In genomic region chr1:172550551-172550951, GRCm38 (mm10) we compare ENCODE assay signal across 8 mouse cellular contexts. TPM values are rescaled to one million over a fixed set of nuclear protein-coding genes. Genes with fewer than 3 reads are reported as not detected.
A peak's percentile ranks its signal among the peaks of the same experiment; 100 is the strongest.
DNase-seq lines count a peak whose midpoint lies in the region; ATAC-seq and TF ChIP-seq lines count a peak whose summit lies in the region.

No protein-coding gene starts in this region.

- TF ChIP-seq POLR2A in olfactory bulb, adult 2 months (IDR thresholded peaks at IDR 0.05; ENCODE audit: insufficient read depth, low read depth, low read length), result no peak

- peaks cover 3% of the 10 kb centered on the region for H3K27me3 ChIP-seq in embryonic facial prominence, embryonic 11.5 days (ENCODE audit: control insufficient read depth, insufficient read depth, low read length)
- no peaks in the 10 kb centered on the region for H3K27me3 ChIP-seq in lung, embryonic 16.5 days (ENCODE audit: control insufficient read depth, insufficient read depth, low read depth, low read length)

- H3K27ac ChIP-seq in embryonic facial prominence, embryonic 11.5 days (replicated peaks; ENCODE audit: low read depth, low read length), result no peak overlapping the region
- H3K27ac ChIP-seq in lung, embryonic 16.5 days (ENCODE audit: low read length), result peak overlapping the region; percentile 33
- no peak overlapping the region for H3K27ac ChIP-seq in olfactory bulb, adult 2 months (ENCODE audit: insufficient read depth, low read depth, low read length)

- peak; percentile 58 for DNase-seq in layer of hippocampus, adult 9-11 months
- no peak for DNase-seq in layer of hippocampus, postnatal 25 days (ENCODE audit: extremely low spot score in 1 of 2, low spot score in 1 of 2)
- DNase-seq in embryonic facial prominence, embryonic 11.5 days (ENCODE audit: low spot score), result peak; percentile 77
- peak; percentile 58 to 64 for DNase-seq in heart, postnatal 10 days
- DNase-seq in kidney, postnatal 14 days, result peak; percentile 69
- DNase-seq in thymus, postnatal 25 days, result peak; percentile 41

- TF ChIP-seq CTCF in olfactory bulb, adult 2 months (IDR thresholded peaks at IDR 0.05; ENCODE audit: insufficient read depth, low read depth, low read length), result no peak

- no peaks in the 10 kb centered on the region for H3K36me3 ChIP-seq in embryonic facial prominence, embryonic 11.5 days (replicated peaks; ENCODE audit: control insufficient read depth, insufficient read depth, low read depth, low read length)
- no peaks in the 10 kb centered on the region for H3K36me3 ChIP-seq in lung, embryonic 16.5 days (ENCODE audit: control insufficient read depth, insufficient read depth, low read length)

- ATAC-seq in embryonic facial prominence, embryonic 11.5 days (replicated peaks; ENCODE audit: insufficient number of reproducible peaks, low FRiP score, low TSS enrichment, low read depth), result peak; percentile 77
- peak; percentile 88 for ATAC-seq in lung, embryonic 16.5 days (ENCODE audit: low read depth)

- H3K4me1 ChIP-seq in embryonic facial prominence, embryonic 11.5 days (ENCODE audit: control insufficient read depth, insufficient read depth, low read length), result no peaks in the 10 kb centered on the region
- peaks cover 10% of the 10 kb centered on the region; the same call in 1 of the 2 replicates for H3K4me1 ChIP-seq in lung, embryonic 16.5 days (replicated peaks; ENCODE audit: control insufficient read depth, insufficient read depth, low read length)
- H3K4me1 ChIP-seq in olfactory bulb, adult 2 months (ENCODE audit: control insufficient read depth, insufficient read depth, low read length), result peaks cover 11% of the 10 kb centered on the region

- peak overlapping the region; percentile 49 for H3K4me2 ChIP-seq in embryonic facial prominence, embryonic 11.5 days (ENCODE audit: low read depth, low read length)
- peak overlapping the region; percentile 61 for H3K4me2 ChIP-seq in lung, embryonic 16.5 days (ENCODE audit: low read depth, low read length)

- peak overlapping the region; percentile 26 for H3K4me3 ChIP-seq in embryonic facial prominence, embryonic 11.5 days (ENCODE audit: low read depth, low read length)
- peak overlapping the region; percentile 51 for H3K4me3 ChIP-seq in lung, embryonic 16.5 days (ENCODE audit: low read length)
- H3K4me3 ChIP-seq in olfactory bulb, adult 2 months (ENCODE audit: insufficient read depth, low read depth, low read length), result peak overlapping the region; percentile 24

- peak overlapping the region; percentile 23; the same call in 1 of the 2 replicates for H3K9ac ChIP-seq in embryonic facial prominence, embryonic 11.5 days (replicated peaks; ENCODE audit: low read length)
- peak overlapping the region; percentile 49 for H3K9ac ChIP-seq in lung, embryonic 16.5 days (ENCODE audit: low read length)

- H3K9me3 ChIP-seq in embryonic facial prominence, embryonic 11.5 days (replicated peaks; ENCODE audit: control insufficient read depth, low read length), result no peaks in the 10 kb centered on the region
- no peaks in the 10 kb centered on the region for H3K9me3 ChIP-seq in lung, embryonic 16.5 days (ENCODE audit: control insufficient read depth, low read length)

- intact Hi-C loops in heart, postnatal 10 days (cut with DNase I), result no loop called here

- 2% methylated on average over 8 of the region's 8 CpGs for WGBS in embryonic facial prominence, embryonic 11.5 days
- WGBS in lung, embryonic 16.5 days, result under 1% methylated on average over 8 of the region's 8 CpGs
- WGBS in olfactory bulb, adult 2 months, result 15% methylated on average over 8 of the region's 8 CpGs

RNA-seq across cellular contexts. Expression of gene Vsig8, which starts 5.2 kb away (rescaled TPM):
- total RNA-seq in layer of hippocampus, postnatal 25 days (2021), result under 1 TPM; 0.39 to 0.56 TPM
- polyA plus RNA-seq in embryonic facial prominence, embryonic 11.5 days (2014; fragmentation: Nextera tagmentation; extraction: Ambion mirVana), result 0.28 TPM in 1 of 2 replicates, not detected in the other
- total RNA-seq in heart, postnatal 10 days (2021), result under 1 TPM in 1 of 2 experiments, not detected in 1; 0.24 TPM
- 0.11 and 0.34 TPM in 2 replicates for polyA plus RNA-seq in lung, embryonic 16.5 days (2015; fragmentation: Nextera tagmentation; extraction: Ambion mirVana)
- not detected in 2 replicates for polyA plus RNA-seq in olfactory bulb, adult 2 months (2012; ENCODE audit: insufficient read depth, insufficient read length, low replicate concordance, missing spikeins)

RNA-seq across cellular contexts. Expression of gene Cfap45, which starts 29.9 kb away (rescaled TPM):
- 1 to 10 TPM; 3.1 to 3.9 TPM for total RNA-seq in layer of hippocampus, postnatal 25 days (2021)
- polyA plus RNA-seq in embryonic facial prominence, embryonic 11.5 days (2014; fragmentation: Nextera tagmentation; extraction: Ambion mirVana), result 0.47 and 0.65 TPM in 2 replicates
- total RNA-seq in heart, postnatal 10 days (2021), result 1 to 10 TPM; 1.8 to 2.8 TPM
- 15.4 and 19.2 TPM in 2 replicates for polyA plus RNA-seq in lung, embryonic 16.5 days (2015; fragmentation: Nextera tagmentation; extraction: Ambion mirVana)
- not detected in 2 replicates for polyA plus RNA-seq in olfactory bulb, adult 2 months (2012; ENCODE audit: insufficient read depth, insufficient read length, low replicate concordance, missing spikeins)

RNA-seq across cellular contexts. Expression of gene Slamf8, which starts 39.8 kb away (rescaled TPM):
- not detected for total RNA-seq in layer of hippocampus, postnatal 25 days (2021)
- polyA plus RNA-seq in embryonic facial prominence, embryonic 11.5 days (2014; fragmentation: Nextera tagmentation; extraction: Ambion mirVana), result not detected in 2 replicates
- not detected for total RNA-seq in heart, postnatal 10 days (2021)
- 0.21 TPM in 1 of 2 replicates, not detected in the other for polyA plus RNA-seq in lung, embryonic 16.5 days (2015; fragmentation: Nextera tagmentation; extraction: Ambion mirVana)
- polyA plus RNA-seq in olfactory bulb, adult 2 months (2012; ENCODE audit: insufficient read depth, insufficient read length, low replicate concordance, missing spikeins), result not detected in 2 replicates

RNA-seq across cellular contexts. Expression of gene Tagln2, which starts 50.7 kb away (rescaled TPM):
- 10 to 100 TPM; 10.4 to 12.1 TPM for total RNA-seq in layer of hippocampus, postnatal 25 days (2021)
- polyA plus RNA-seq in embryonic facial prominence, embryonic 11.5 days (2014; fragmentation: Nextera tagmentation; extraction: Ambion mirVana), result 56.7 and 61.7 TPM in 2 replicates
- 100 to 1,000 TPM; 173 to 178 TPM for total RNA-seq in heart, postnatal 10 days (2021)
- polyA plus RNA-seq in lung, embryonic 16.5 days (2015; fragmentation: Nextera tagmentation; extraction: Ambion mirVana), result 662 and 695 TPM in 2 replicates
- polyA plus RNA-seq in olfactory bulb, adult 2 months (2012; ENCODE audit: insufficient read depth, insufficient read length, low replicate concordance, missing spikeins), result not detected in 2 replicates

RNA-seq across cellular contexts. Expression of gene Fcrl6, which starts 51.8 kb away (rescaled TPM):
- not detected for total RNA-seq in layer of hippocampus, postnatal 25 days (2021)
- 0.11 and 0.24 TPM in 2 replicates for polyA plus RNA-seq in embryonic facial prominence, embryonic 11.5 days (2014; fragmentation: Nextera tagmentation; extraction: Ambion mirVana)
- not detected for total RNA-seq in heart, postnatal 10 days (2021)
- polyA plus RNA-seq in lung, embryonic 16.5 days (2015; fragmentation: Nextera tagmentation; extraction: Ambion mirVana), result not detected in 2 replicates
- polyA plus RNA-seq in olfactory bulb, adult 2 months (2012; ENCODE audit: insufficient read depth, insufficient read length, low replicate concordance, missing spikeins), result not detected in 2 replicates

Comparison
In these comparisons a context has a peak if more than half of its experiments do, and no peak if none do; other contexts are left out.
1. DNase-seq: peak in layer of hippocampus, adult 9-11 months (single experiment), embryonic facial prominence, embryonic 11.5 days (single experiment), heart, postnatal 10 days (2 of 2), kidney, postnatal 14 days (single experiment) and thymus, postnatal 25 days (single experiment); none in layer of hippocampus, postnatal 25 days (0 of 2).
2. Peak in every context shown above with its lines, with median percentiles within 50 percentile points of each other: H3K4me3 ChIP-seq.